Mouse (Mus musculus) gastrocnemius, adult 18-20 months (tissue): ENCODE measurements at regions not wholly inside any gene's neighbourhood (a gene's known extent, or its start where the extent isn't known, plus 50 kb on each side); places are given as distances from the start of the nearest gene placed in this dataset.

Experiments used
- DNase-seq: peaks from one replicate; pipeline ENCODE4 v3.0.0; 2021; ENCODE audit warnings: low spot score

DNA sequence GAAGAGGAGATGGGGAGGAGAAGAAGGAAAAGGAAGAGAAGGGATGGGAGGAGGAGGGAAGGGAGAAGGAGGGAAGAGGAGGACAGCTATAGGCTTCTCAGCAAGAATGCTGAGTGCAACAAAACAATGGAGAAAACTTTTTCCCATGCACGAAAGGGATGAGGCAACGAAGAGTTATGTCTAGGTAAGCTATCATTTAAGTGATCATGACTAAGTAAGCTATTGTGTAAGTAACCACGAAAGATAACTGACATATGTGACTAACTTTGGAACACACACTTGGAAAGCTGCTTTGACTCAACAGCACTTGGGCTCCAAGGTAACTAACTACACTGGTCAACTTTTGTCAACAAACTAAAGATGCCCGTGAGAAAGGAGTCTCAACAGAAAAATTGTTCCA is 50.9 kb upstream of the Fstl1 start:
- DNase-seq: no peak

DNA sequence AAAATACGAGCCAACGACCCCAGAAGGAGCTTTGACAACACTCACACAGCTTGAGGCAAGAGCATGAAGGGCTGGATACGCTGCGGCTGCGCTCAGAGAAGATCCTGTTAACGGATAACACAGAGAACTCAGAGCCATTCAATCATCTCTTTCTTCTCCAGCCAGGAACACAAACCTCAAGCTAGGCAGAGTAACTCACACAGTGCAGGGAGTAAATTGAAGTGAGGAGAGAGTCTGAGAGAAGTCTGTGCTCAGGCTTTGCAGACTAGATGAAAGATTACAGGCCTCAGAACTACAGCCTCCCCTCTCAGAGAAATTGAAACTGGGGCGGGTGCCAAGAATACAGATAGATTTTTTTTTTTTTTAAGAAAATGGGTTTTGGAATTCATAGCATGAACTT is 60.9 kb upstream of the Ndufb4 start:
- no peak for DNase-seq

DNA sequence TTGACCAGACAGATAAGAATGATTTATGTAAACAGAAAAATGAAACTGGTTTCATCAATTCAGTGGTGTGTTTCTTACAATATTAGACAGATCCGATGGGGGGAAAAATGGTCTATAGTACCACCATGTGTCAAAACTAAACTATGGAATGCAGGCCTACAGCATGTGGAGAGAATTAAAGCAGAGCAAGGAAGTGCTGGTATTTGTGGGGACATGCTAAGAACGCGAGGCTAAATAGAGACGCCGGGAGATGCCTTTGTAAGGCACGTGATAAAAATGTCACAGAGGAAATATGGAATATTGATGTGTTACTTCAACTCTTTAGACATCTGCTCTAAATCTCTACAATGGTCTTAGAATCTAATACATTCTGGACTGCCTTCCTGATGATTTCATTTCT is 60.0 kb upstream of the Ndufb4 start:
- no peak for DNase-seq

DNA sequence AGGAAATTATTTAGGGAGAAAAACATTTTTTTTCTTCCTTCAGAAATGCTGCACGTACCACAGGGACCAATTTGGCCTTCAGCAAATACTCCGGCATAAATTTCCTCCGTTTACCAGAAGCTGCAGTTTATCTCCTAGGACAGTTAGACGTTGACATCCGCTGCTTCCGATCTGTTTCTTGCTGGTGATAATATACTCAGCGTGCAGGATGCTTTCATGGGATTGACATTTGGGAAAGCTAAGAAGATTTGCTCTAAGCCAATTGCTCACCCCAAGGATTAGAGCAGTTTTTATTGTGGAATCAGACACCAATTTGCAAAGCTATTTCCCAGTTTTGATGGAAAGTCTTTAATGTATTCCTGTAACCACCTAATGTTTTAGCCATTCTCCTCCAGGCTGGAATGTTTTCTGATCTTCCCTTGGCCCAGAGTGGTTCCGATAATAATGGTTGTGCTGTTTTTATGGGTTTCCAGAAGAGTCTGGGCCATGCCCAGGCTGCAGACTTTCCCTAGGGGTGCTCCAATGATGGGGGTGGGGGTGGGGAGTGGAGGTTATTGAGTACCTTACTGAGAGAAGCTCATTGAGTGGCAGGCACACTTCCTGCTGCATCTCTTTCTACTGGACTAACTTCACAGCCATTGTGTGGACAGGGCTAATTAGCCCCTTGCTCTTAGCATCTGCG is 52.1 kb upstream of the Ndufb4 start:
- DNase-seq: no peak

DNA sequence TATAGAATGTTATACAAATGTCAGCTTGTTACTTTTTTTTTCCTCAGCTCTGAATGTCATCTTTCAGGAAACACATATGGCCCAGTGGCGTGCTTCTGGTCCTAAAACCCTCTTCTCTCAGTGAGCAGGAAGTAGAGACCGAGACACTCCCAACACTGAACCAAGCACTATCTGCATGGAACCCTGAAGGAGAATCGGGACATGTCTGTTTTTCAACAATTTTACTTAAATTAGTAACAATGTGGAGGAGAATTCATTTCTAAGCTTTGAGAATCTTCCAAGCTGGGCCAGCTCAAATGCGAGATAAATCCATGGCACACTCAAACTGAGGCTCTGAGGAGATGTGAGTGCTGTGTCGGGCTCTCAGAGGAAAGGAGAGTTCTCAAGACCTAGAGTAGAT is 51.0 kb upstream of the Ndufb4 start:
- no peak for DNase-seq

DNA sequence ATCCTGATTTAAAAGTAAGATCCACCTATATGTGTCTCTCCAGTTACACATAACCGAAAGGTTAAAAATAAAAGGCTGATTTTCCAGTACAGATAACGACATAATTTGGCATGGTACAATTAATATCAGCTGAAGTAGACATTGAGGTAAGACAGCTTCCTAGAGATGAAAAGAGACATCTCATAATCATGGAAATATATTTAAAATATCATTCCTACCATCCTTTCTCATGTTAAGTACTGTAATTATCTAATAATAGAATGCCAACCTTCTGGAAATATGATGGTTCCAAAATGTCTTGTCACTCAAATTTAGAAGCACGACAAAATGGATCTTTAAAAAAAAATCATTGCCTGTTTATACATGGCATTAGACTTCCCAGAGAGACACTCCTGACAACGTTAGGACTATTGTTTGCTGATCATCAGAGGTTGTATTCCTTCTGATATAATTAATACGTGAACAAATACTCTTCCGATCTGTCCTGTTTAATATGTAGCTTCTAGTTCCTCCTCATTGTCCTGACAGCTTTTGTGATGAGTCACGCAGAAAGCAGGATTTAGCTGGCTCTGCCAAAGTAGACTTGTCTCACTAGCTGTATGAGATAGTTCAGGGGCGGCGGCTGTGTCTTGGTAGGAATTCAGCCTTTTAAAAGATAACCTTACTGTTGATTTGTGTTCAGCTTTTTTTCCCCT is 50.4 kb upstream of the Ndufb4 start:
- peak; percentile 26 for DNase-seq
